Mouse (Mus musculus): Measurements from ENCODE around the gene Ggt5. TPM values are rescaled to one million over a fixed set of nuclear protein-coding genes. Genes with fewer than 3 reads are reported as not detected.

Ggt5 gene
- polyA plus RNA-seq, 1 experiment from 2014 or later, result 2.4 TPM

- no peak for ATAC-seq
- Histone ChIP-seq H3K9me3 (no peaks in the 10 kb centered on the region), H3K36me3 (peaks cover 49% of the 10 kb centered on the region), H3K27me3 (peaks cover 22% of the 10 kb centered on the region), H3K4me3 (replicated peaks) (no peak overlapping the region), H3K4me2 (replicated peaks) (no peak overlapping the region), H3K9ac (replicated peaks) (no peak overlapping the region), H3K4me1 (replicated peaks) (peaks cover 25% of the 10 kb centered on the region), H3K27ac (no peak overlapping the region)
- WGBS, result 93% methylated on average over 6 of the region's 6 CpGs
These were observed 75.6 kb downstream of the Ggt5 start for GRCm38 (mm10) chr10:75664673-75665270.

GRCm38 (mm10) chr10:75666451-75667030, 77.4 kb downstream of the Ggt5 start:
- WGBS, result 32% methylated on average over 4 of the region's 4 CpGs
- peaks cover 50% of the 10 kb centered on the region for H3K36me3 ChIP-seq
- H3K4me1 ChIP-seq (replicated peaks), result peaks cover 25% of the 10 kb centered on the region
- H3K4me2 ChIP-seq (replicated peaks), result peak overlapping the region; percentile 99
- H3K9me3 ChIP-seq, result no peaks in the 10 kb centered on the region
- no peak for ATAC-seq
- H3K4me3 ChIP-seq (replicated peaks), result peak overlapping the region; percentile 54
- H3K27ac ChIP-seq, result no peak overlapping the region; the same call in 1 of the 2 replicates
- H3K9ac ChIP-seq (replicated peaks), result peak overlapping the region; percentile 73
- peaks cover 29% of the 10 kb centered on the region for H3K27me3 ChIP-seq

Other genes with a start within 250 kb of the Ggt5 start
- not detected in 2 replicates for gene Upb1, start 188.2 kb upstream of the Ggt5 start, polyA plus RNA-seq (2015; fragmentation: Nextera tagmentation; extraction: Ambion mirVana)
- gene Snrpd3, start 71.8 kb upstream of the Ggt5 start, polyA plus RNA-seq (2015; fragmentation: Nextera tagmentation; extraction: Ambion mirVana), result 167 and 178 TPM in 2 replicates
- 23.7 and 27.3 TPM in 2 replicates for gene Gucd1, start 71.4 kb upstream of the Ggt5 start, polyA plus RNA-seq (2015; fragmentation: Nextera tagmentation; extraction: Ambion mirVana)
- 21.4 and 21.8 TPM in 2 replicates for gene Lrrc75b, start 29.0 kb upstream of the Ggt5 start, polyA plus RNA-seq (2015; fragmentation: Nextera tagmentation; extraction: Ambion mirVana)
- gene Ggt1, start 27.7 kb upstream of the Ggt5 start, polyA plus RNA-seq (2015; fragmentation: Nextera tagmentation; extraction: Ambion mirVana), result 0.76 and 0.94 TPM in 2 replicates
- 2.0 and 2.3 TPM in 2 replicates for gene Susd2, start 54.7 kb downstream of the Ggt5 start, polyA plus RNA-seq (2015; fragmentation: Nextera tagmentation; extraction: Ambion mirVana)
- gene Cabin1, start 175.0 kb downstream of the Ggt5 start, polyA plus RNA-seq (2015; fragmentation: Nextera tagmentation; extraction: Ambion mirVana), result 36.0 and 39.7 TPM in 2 replicates
- gene Ddt, start 184.1 kb downstream of the Ggt5 start, polyA plus RNA-seq (2015; fragmentation: Nextera tagmentation; extraction: Ambion mirVana), result 83.7 and 87.8 TPM in 2 replicates
- gene Gm20441, start 191.6 kb downstream of the Ggt5 start, polyA plus RNA-seq (2015; fragmentation: Nextera tagmentation; extraction: Ambion mirVana), result not detected in 2 replicates
- gene Gstt3, start 192.1 kb downstream of the Ggt5 start, polyA plus RNA-seq (2015; fragmentation: Nextera tagmentation; extraction: Ambion mirVana), result 0.30 and 0.61 TPM in 2 replicates
- 4.8 and 5.5 TPM in 2 replicates for gene Gstt1, start 209.2 kb downstream of the Ggt5 start, polyA plus RNA-seq (2015; fragmentation: Nextera tagmentation; extraction: Ambion mirVana)
- gene Gstt4, start 233.2 kb downstream of the Ggt5 start, polyA plus RNA-seq (2015; fragmentation: Nextera tagmentation; extraction: Ambion mirVana), result not detected in 2 replicates
- gene Gstt2, start 248.1 kb downstream of the Ggt5 start, polyA plus RNA-seq (2015; fragmentation: Nextera tagmentation; extraction: Ambion mirVana), result 5.8 and 5.9 TPM in 2 replicates